Mouse (Mus musculus): Measurements from ENCODE around the gene Sh3bp1.

The Sh3bp1 gene

DNA sequence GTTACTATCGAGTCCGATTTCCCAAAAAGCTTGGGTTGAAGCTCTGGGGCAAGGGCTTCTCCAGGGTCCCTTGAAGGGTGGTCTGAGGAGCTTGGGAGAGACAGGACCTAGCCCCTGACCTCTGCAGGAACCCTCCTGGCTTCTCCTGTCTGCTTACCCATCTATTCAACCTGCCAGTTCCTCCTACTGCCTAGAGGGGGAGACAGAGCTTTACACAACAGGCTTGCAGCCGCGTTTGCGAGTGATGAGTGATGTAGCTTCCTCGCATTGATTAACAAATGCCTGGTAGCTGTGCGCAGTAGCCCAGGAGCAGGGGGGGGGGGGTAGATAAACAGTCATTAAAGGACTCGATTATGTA lies 16.1 kb downstream of the Sh3bp1 start:
- DNase-seq (ENCODE audit: low read depth) = peak; percentile 92

DNA sequence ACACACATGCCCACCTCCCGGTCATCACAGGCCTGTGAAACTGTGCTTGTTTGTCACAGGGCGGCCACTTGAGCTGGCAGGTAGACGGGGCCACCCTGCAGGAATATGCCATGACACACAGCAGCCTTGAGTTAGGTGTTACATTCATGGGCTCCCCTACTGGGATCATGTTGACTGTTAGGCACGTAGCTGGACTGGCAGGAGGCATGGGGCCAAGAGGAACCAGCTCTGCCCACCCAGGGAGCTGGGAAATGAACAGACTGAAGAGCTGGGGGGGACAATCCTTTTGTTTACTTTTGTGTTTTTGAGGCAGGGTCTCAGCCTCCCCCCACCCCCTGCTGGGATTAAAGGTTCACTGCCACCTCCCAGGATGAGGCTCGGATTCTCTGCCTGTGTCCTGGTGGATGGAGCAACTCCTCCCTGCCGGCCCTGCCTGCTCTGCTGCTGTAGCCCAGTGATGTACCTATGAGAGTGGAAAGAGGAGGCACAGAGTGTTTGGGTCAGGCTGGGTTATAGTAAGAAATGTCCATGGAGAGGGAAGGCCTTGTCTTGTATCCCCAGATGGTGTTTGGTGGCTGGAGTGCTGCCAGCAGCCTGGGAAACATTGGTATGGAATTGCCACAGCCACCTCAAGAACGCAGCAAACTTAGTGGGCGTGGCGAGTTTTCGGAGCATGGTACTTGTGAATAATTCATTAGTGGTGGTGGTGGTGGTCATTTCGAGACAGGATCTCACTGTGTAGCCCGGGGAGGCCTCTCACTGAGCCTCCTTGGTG lies 16.7 kb downstream of the Sh3bp1 start:
- DNase-seq (ENCODE audit: low read depth) = no peak

DNA sequence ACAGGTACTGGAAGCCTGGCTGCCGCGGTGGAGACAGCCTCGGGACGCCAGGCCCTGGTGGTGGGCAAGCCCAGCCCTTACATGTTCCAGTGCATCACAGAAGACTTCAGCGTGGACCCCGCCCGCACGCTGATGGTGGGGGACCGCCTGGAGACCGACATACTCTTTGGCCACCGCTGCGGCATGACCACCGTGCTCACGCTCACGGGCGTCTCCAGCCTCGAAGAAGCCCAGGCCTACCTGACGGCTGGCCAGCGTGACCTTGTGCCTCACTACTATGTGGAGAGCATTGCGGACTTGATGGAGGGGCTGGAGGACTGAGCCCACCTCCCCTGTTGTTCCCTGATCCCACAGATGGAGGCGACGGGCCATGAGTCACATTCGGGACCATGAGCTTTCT lies 18.6 kb downstream of the Sh3bp1 start:
- no peak for DNase-seq (ENCODE audit: low read depth)

DNA sequence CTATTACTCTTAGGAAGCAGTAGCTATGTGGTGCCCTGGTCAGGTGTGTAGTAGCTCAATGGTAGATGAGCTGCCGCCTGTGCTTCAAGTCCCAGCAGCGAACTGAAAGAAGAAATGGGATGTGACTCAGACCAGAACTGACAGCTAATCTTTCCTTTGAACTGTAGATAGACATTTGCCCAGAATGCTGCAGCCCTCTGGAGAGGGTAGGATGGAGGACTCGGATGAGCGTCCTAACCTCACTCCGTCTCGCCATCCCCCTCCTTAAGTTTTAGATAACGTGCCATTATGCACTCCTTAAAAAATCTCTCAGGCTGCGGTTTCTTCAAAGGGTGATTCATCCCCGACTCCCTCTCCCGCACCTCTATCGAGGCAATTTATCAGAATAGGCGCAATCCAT lies 20.3 kb downstream of the Sh3bp1 start:
- DNase-seq (ENCODE audit: low read depth) = peak; percentile 56

DNA sequence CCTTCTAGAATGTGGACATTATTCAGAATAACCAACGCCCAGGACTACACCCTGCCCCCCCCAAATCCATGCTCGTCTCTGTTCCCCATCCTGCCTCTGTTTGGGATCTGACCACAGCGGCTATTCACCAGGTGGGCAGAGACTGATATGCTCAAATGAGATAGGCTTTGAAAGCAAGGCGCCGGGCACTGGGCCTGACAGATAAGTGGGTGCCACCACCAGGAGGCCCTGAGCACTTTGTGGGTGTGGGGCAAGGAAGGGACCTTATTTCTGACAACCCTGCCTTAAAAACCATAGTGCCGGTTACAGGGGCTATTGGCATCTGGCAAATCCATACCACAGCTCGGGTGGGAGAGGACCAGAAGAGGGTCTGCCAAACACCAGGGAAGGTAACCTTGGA lies 23.1 kb downstream of the Sh3bp1 start:
- peak; percentile 64 for DNase-seq (ENCODE audit: low read depth)

DNA sequence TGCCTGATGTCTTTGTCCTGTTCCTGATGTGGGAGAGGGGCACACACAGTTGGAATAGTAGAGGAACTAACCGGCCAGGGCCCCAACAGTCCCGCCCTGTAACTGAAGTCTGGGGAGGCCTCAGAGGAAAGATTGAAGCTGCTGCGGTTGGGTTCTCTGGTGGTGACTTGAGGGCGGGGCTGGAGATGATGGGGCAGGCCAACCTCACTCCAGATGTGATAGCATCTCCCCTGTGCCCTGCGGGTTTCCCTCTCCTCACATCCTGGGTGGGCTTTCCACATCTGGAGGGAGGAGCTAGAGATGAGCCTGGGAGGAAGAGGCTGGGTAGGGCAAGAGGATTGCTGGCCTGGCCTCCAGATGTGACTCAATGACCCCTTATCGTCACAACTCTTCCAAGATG lies 24.0 kb downstream of the Sh3bp1 start:
- DNase-seq (ENCODE audit: low read depth) = peak; percentile 92

DNA sequence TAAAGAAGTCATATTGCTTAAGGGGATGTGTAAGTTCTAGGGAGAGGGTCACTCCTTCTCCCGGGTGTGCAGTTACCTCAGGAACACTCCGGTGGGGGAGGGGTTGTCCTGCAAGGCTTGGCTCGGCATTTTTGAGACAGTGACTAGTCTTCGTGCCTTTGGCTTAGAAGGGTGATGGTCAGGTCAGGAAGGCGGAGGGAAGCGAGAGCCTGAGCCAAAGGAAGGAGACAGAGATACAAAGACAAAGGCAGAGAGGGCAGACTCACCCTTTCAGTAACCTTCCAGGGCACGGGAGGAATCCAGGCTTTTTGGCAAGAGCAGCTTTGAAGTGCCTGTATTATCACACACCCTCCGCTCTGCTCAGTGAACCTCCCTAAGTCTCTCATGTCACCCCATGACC lies 25.6 kb downstream of the Sh3bp1 start:
- no peak for DNase-seq (ENCODE audit: low read depth)

DNA sequence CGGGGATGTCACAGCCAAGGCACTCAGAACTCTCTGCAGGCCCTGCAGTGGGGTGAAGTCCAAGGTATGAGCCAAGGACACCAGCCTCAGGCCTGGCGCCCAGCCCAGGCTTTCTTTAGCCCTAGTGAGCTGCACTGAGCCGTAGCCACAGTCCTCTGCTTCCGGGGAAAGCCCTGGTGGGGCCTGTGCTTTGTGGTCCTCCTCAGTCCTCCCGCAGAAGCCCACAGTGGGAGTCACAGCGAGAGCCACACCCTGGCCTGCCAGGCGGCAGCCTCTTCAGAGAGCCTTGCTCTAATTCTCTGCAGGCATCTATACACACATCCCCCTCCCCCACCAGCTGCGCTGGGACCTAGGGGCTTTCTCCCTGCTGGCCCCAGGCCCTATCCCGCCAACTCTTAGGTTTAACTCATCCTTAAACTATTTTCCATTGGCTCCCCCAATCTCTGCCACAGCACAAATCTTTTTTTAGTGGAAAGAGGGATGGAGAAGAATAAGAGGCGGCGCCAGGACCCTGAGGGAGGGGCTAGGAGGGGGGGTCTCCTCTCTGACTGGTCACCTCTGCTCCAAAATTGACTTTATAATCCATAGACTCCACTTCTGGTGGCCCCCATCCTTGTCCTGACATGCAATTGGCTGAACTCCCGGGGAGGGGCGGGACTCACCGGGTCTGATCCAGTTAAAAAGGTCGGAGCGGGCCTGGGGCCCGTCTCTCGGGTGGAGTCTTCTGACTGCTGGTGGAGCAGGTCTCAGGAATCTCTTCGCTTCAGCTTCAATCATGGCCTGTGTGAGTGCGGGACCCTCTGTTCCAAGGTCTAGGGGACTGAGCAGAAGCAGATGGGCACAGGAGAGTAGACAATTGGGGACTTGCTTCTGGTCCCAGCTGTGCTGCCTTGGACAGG lies 26.7 kb downstream of the Sh3bp1 start, which contains the start of gene Lgals1:
Gene Lgals1, plus strand, starts transcription at position 705 of the 899 bp plus-strand sequence.
- peak; percentile 91 for DNase-seq (ENCODE audit: low read depth)

DNA sequence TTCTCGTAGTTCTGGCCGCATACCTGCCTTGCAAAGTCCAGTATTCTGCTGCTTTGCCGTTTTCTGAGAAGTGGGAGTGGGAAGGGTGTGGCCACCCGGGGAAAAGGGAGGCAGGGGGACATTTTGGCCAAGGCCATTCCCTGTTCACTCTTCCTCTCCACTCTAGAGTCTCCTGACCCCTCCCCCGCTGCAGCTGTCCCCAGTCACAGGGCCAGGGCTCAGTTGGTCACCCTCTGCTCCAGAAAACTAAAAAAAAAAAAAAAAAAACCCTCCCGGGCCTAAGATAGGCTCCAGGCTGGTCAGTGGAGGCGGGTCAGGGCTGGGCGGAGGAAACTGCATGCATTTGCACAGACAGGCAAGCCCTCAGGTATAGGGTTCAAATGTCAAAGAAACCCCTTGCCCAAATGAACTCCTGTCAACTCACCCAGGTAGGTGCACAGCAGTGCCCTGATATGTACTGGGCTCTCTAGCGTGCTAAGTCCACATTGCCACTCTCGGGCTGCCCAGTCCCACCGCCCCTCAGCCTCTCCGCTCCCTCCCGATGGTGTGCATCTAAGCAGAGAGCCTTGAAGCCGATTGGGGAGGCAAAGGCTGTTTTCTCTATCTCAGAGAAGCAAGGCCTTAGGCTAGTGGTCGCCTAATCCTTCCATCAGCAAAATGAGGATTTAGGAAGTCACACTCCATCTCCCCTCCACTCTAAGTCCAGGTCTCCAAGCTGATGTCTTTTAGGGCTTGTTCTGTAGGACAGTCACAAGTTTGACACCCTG lies 27.6 kb downstream of the Sh3bp1 start:
- no peak for DNase-seq (ENCODE audit: low read depth)

DNA sequence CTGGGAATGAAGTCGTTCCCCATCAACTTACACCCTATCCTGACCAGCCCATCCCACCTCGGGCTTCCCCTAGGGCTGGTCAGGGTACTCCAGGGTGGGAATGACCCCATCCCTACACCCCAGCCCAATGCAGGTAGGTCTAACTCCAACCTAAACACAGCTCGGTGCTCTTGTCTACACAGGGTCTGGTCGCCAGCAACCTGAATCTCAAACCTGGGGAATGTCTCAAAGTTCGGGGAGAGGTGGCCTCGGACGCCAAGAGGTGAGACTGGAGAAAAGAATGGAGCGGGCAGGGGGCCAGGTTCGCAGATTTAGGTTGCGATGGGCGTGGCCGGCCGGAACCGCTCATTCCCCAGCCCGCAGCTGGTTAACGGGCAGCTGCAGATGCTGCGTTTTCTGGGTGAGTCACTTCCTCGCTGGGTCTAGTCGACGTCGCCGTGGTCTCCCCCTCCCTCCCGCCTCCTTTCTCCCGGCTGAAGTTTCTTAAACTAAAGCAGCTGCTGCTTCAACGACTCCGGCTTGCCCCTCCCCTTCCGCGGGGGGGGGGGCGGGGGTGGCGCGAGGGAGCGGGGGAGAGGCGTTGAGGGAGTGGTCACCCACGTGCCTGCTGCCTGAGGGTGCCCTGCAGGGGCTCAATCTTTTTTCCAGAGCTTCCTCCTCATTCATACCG lies 28.4 kb downstream of the Sh3bp1 start:
- peak; percentile 93 for DNase-seq (ENCODE audit: low read depth)

DNA sequence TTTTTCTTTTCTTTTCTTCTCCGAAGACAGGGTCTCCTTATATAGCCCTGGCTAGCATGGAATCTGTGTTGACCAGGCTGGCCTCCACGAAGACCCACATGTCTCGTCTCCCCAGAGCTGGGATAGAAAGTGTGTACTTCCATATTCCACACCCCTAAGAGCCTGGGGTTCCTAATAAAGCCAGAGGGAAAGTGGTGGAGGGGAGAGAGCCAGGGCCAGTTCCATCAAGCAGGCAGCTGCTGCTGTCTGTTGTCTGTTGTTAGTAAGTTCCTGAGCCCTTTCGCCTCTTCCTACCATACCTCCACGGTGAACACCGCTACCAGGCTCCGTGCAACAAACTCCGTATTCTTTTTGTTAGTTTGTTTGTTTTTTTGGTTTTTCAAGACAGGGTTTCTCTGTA lies 29.0 kb downstream of the Sh3bp1 start:
- DNase-seq (ENCODE audit: low read depth) = no peak

DNA sequence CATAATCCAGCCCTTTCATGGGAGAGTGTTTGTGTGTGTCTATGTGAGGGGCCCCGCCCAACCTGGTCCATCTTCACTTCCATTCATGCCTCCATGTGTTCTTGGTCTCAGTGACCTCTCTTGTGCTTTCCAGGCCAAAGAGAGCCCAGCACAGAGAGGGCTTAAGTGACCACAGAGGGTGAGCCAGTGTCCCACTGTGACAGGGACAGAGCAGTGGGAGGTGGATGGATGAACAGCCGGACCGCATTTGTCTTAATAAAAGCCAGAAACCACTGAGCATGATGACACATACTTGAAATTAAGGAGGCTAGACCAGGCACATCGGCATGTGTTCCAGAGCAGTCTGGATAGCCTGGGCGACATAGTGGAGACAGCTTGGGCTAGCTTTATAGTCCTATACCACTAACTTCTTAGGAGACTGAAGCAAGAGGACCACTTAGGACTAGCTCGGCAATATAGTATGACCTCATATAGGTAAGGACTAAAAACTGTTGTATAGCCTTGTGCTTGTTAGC lies 30.7 kb downstream of the Sh3bp1 start:
- no peak for DNase-seq (ENCODE audit: low read depth)

DNA sequence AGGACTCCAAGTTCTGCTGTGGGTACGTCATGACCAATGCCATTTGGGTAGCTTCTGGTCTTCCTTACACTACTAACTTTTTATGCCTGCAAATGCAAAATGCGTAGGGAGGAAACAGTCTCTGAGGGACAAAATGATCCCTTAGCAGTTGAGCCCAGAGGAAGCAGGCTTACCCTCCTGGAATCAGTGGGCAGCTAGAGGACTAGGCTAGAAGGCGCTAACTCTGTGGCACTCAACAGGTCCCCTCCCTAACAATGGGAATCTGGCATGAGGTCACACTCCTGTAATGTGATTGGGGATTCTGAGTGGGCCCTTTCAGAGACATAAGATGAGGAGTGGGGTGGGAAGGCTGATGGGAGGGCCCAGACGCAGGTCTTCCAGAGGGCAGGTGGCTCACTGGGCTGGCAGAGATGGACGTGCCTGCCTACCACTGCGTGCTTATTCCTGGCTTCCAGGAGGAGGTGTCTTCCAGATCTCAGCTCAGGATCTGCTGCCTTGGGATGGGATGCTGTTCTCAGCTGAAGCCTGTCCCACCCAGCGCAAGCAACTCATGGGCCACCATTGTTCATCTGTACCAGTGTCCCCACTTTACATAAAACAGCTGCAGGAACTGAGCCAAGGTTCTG lies 31.3 kb downstream of the Sh3bp1 start:
- DNase-seq (ENCODE audit: low read depth) = no peak

DNA sequence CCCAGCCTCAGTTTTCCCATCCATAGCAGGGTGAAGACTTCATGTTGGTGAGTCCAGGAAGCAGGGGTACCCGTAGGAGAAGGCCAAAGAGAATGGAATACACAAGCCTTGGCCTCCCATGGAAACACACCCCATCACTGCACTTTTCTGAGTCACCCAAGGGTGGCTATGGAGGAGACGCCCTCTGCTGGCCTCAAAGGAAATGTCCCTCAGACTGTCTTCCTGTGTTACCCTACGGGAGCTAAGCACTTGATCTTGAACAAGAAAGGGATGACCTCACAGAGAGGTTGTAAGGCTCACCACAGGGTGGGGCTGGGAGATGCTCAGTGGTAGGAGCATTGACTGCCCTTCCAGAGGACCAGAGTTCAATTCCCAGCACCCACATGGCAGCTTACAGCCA lies 32.0 kb downstream of the Sh3bp1 start:
- DNase-seq (ENCODE audit: low read depth) = peak; percentile 93

DNA sequence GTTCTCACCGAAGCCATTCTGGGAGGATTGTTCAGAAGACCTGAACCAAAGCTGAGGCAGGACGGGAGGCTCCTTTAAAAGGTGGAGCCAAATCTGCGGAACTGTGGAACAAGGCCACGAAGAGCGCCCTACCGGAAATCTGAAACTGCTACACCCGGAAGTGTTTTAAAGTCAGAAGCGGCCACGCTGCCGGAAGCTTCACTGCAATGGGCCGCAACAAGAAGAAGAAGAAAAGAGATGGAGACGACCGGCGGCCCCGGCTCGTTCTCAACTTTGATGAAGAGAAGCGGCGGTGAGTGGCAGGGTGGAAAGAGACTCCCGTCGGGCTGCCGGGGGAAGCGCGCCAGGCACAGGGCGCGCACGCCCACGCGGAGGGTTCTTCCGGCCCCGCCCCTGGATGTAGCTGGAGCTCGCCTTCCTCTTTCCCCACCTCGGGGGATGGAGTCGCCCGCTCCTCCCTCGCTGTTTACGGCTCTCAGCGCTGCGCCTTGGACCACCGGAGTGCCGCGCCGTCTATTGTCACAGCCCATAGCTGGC lies 35.3 kb downstream of the Sh3bp1 start, which contains the start of gene Nol12:
Gene Nol12, plus strand, starts transcription at position 150 of the 537 bp plus-strand sequence.
- DNase-seq (ENCODE audit: low read depth) = peak; percentile 96

DNA sequence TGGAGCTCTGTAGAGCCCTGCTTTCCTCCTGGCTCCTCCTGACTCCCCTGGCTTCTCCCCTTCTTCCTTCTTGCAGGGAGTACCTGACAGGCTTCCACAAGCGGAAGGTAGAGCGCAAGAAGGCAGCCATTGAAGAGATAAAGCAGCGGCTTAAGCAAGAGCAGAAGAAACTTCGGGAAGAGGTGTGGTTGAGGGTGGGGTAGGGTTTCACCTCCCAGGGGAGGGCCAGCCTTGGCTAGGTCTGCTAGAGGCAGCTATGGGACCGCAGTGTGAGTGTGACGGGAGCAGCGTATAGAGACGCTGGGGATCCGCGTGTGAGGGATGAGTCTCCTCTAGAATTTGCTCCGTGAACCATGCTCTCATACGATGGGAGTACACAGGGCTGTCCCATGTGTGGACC lies 36.8 kb downstream of the Sh3bp1 start:
- no peak for DNase-seq (ENCODE audit: low read depth)

DNA sequence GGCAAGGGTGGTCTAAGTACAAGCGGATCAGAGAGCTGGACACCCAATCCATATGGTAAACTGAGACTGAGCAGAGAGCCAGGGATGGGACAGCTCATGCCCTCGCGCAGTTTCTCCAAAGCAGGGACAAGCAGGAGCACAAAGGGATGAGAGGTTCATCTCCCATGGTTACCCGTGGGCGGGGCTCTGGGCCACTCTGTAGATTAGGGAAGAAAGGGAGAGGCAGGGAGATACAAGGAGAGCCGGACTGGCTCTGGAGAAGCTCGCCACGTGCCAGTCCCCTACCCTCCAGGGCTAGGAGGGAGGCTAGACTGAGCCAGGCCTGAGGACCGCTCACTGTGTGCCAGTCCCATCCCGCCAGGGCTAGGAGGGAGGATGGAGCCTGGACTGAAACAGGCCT lies 37.7 kb downstream of the Sh3bp1 start:
- DNase-seq (ENCODE audit: low read depth) = no peak

DNA sequence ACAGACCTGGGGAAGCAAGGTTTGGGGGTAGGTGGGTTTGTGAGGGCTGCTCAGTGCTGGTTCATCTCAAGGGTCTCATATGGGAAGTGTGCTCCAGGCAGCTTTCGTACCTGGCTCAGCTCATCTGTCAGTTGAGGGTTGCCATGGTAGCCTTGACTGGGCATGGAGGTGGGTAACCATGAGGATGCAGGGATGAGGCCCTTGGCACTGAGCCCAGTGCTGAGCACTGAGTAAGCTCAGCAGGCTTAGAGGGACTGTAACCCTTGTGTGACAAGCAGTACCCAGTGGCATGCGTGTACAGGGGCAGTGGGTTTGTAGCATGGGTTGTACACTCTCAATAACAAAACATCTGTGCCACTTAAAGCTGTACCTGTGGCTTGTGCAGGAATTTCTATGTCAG lies 38.4 kb downstream of the Sh3bp1 start:
- DNase-seq (ENCODE audit: low read depth) = no peak

DNA sequence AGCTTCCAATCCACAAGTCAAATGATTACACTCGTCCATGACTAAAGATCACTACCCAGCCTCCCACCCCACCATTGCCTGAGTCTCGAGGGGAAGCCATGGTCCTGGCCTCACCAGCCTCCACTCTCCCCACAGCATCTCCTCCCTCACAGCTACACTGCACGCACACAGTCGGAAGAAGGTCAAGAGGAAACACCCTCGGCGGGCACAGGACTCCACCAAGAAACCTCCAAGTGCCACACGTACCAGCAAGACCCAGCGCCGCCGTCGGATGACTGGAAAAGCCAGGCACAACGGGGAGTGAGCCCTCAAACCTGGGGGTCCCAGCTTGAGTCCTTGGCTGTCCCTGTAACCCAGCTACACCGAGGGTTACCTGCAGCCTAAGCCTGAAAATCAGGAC lies 40.8 kb downstream of the Sh3bp1 start:
- no peak for DNase-seq (ENCODE audit: low read depth)

DNA sequence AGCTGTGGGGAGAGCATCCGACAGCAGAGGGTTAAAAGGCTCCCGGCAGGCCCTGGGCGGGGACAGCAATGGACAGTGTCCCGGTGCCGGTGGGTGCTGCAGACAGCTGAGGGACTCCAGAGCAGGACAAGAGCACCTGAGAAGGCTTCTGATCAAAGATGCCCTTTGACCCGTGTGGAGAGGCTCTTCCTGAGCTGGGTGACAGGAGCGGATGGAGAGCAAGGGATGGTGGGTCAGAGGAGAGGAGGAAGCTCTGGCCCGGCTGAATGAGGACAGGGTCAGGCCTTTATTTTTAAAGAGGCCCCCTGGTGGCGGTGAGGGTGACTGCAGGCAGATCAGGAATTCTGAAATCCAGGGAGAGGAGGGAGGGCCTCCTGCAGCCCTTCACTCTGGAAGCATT lies 43.1 kb downstream of the Sh3bp1 start:
- peak; percentile 76 for DNase-seq (ENCODE audit: low read depth)

DNA sequence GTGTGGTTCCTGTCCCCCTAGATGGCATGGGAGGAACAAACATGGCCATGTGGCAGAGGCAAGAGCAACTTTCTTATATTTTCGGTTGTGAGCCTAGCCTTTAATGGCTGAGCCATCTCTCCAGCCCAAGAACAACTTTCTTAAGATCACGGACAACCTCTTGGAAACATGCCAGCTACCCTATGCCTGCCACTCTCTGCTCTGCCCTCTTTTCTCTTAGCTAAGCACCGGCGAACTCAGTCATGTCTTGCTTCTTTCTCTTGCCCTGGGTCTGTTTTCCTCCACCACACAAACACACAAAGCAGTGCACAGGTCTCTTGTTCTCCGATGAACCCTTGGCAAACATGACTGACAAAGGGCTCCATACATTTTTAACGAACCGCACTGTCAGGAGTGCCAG lies 46.7 kb downstream of the Sh3bp1 start:
- no peak for DNase-seq (ENCODE audit: low read depth)
